Mouse (Mus musculus) heart, postnatal 0 days (tissue): ENCODE results near the gene Wnt7b.

Experiments
- CTCF ChIP-seq: IDR thresholded peaks from 2 replicates; pipeline ENCODE4 v1.5.1; 2016; ENCODE audit warnings: antibody characterized with exemption, control low read depth, low read depth
- EP300 ChIP-seq: IDR thresholded peaks from 2 replicates; pipeline ENCODE4 v1.6.1; 2016; ENCODE audit warnings: antibody characterized with exemption, low read depth

- TF ChIP-seq CTCF (no peak), EP300 (no peak)
Measured at GRCm38 (mm10) chr15:85524404-85524950, 57.8 kb downstream of the Wnt7b start.
